Mouse (Mus musculus) limb, embryonic 10.5 days (tissue): ENCODE results near the gene Bmp6. TPM values are rescaled to one million over a fixed set of nuclear protein-coding genes. Genes with fewer than 3 reads are reported as not detected.

ENCODE experiments used
- DNase-seq: peaks from one replicate; pipeline ENCODE4 v3.0.0-alpha.2; 2017; ENCODE audit warnings: low spot score
- H3K27ac ChIP-seq: fragments of 300-500 bp; sonication (generic); 2 replicates; pipeline ENCODE4 v1.5.1; 2016; ENCODE audit warnings: mild to moderate bottlenecking
- H3K27me3 ChIP-seq: fragments of 300-500 bp; sonication (generic); 2 replicates; pipeline ENCODE4 v1.6.1; 2016; ENCODE audit warnings: low read depth, mild to moderate bottlenecking; ENCODE audit not compliant: poor library complexity, severe bottlenecking
- H3K36me3 ChIP-seq: fragments of 300-500 bp; sonication (generic); 2 replicates; pipeline ENCODE4 v1.6.1; 2016; ENCODE audit warnings: mild to moderate bottlenecking, moderate library complexity
- H3K4me1 ChIP-seq: fragments of 300-500 bp; sonication (generic); 2 replicates; pipeline ENCODE4 v1.6.1; 2016
- H3K4me3 ChIP-seq: fragments of 300-500 bp; sonication (generic); 2 replicates; pipeline ENCODE4 v1.5.1; 2016; ENCODE audit warnings: mild to moderate bottlenecking, moderate library complexity
- H3K9me3 ChIP-seq: fragments of 300-500 bp; sonication (generic); replicated peaks from 2 replicates; pipeline ENCODE4 v1.6.1; 2016; ENCODE audit warnings: mild to moderate bottlenecking
- WGBS: fragments of 180-500 bp; shearing (Covaris S2); methylation state at CpG from one replicate; pipeline ENCODE4 v1.1.7; 2016; 5-methylcytosine and 5-hydroxymethylcytosine counted together
- polyA plus RNA-seq: library from polyadenylated mRNA; unstranded; fragments of >200 nt; fragmentation: Nextera tagmentation; extraction: Ambion mirVana; gene quantifications from 2 replicates; pipeline ENCODE4 v1.2.1, GENCODE M21; 2016

Gene Bmp6
- polyA plus RNA-seq = 0.23 and 0.30 TPM in 2 replicates

GRCm38 (mm10) chr13:38344713-38345430, at the start of gene Bmp6:
Gene Bmp6 (plus strand): TSS chr13:38345107.
- Histone ChIP-seq H3K27me3 (peaks cover 70% of the 10 kb centered on the region), H3K4me1 (peaks cover 25% of the 10 kb centered on the region), H3K36me3 (no peaks in the 10 kb centered on the region), H3K27ac (peak within 1 kb of the TSS; percentile 3), H3K4me3 (peak within 1 kb of the TSS; percentile 54), H3K9me3 (no peaks in the 10 kb centered on the region)
- WGBS = 3% methylated on average over 54 of the region's 54 CpGs
- peak; percentile 82 for DNase-seq

- H3K27me3 ChIP-seq = 0 out of 2 replicates have a peak, but pooled peaks cover 5% of the 10 kb centered on the region
- DNase-seq = no peak
- 55% methylated on average over 8 of the region's 8 CpGs for WGBS
- H3K27ac ChIP-seq = no peak overlapping the region
- no peak overlapping the region for H3K4me3 ChIP-seq
- H3K9me3 ChIP-seq = no peaks in the 10 kb centered on the region
- no peaks in the 10 kb centered on the region for H3K36me3 ChIP-seq
- H3K4me1 ChIP-seq = no peaks in the 10 kb centered on the region
These were observed 48.7 kb upstream of the Bmp6 start for GRCm38 (mm10) chr13:38296166-38296565.

GRCm38 (mm10) chr13:38296601-38297000, 48.3 kb upstream of the Bmp6 start:
- H3K4me1 ChIP-seq = no peaks in the 10 kb centered on the region
- no peak overlapping the region for H3K27ac ChIP-seq
- H3K27me3 ChIP-seq = 0 out of 2 replicates have a peak, but pooled peaks cover 5% of the 10 kb centered on the region
- 66% methylated on average over 8 of the region's 8 CpGs for WGBS
- no peaks in the 10 kb centered on the region for H3K36me3 ChIP-seq
- H3K4me3 ChIP-seq = no peak overlapping the region
- no peak for DNase-seq
- H3K9me3 ChIP-seq = no peaks in the 10 kb centered on the region

GRCm38 (mm10) chr13:38311125-38311524, 33.8 kb upstream of the Bmp6 start:
- WGBS = 94% methylated on average over 3 of the region's 3 CpGs
- no peaks in the 10 kb centered on the region for H3K9me3 ChIP-seq
- no peak for DNase-seq
- no peaks in the 10 kb centered on the region for H3K27me3 ChIP-seq
- no peak overlapping the region for H3K4me3 ChIP-seq
- H3K36me3 ChIP-seq = no peaks in the 10 kb centered on the region
- H3K4me1 ChIP-seq = peaks cover 5% of the 10 kb centered on the region; the same call in 1 of the 2 replicates
- no peak overlapping the region for H3K27ac ChIP-seq

GRCm38 (mm10) chr13:38312357-38313040, 32.4 kb upstream of the Bmp6 start:
- no peak for DNase-seq
- no peak overlapping the region for H3K4me3 ChIP-seq
- WGBS = 86% methylated on average over 12 of the region's 12 CpGs
- H3K36me3 ChIP-seq = no peaks in the 10 kb centered on the region
- H3K9me3 ChIP-seq = no peaks in the 10 kb centered on the region
- H3K27me3 ChIP-seq = no peaks in the 10 kb centered on the region
- no peak overlapping the region for H3K27ac ChIP-seq
- peaks cover 5% of the 10 kb centered on the region; the same call in 1 of the 2 replicates for H3K4me1 ChIP-seq

GRCm38 (mm10) chr13:38314590-38314989, 30.3 kb upstream of the Bmp6 start:
- no peak for DNase-seq
- no peaks in the 10 kb centered on the region for H3K9me3 ChIP-seq
- no peaks in the 10 kb centered on the region for H3K27me3 ChIP-seq
- H3K4me3 ChIP-seq = no peak overlapping the region
- H3K4me1 ChIP-seq = peaks cover 5% of the 10 kb centered on the region; the same call in 1 of the 2 replicates
- no peaks in the 10 kb centered on the region for H3K36me3 ChIP-seq
- H3K27ac ChIP-seq = no peak overlapping the region
- 60% methylated on average over 7 of the region's 7 CpGs for WGBS

GRCm38 (mm10) chr13:38318418-38318817, 26.5 kb upstream of the Bmp6 start:
- WGBS = 100% methylated on average over 1 of the region's 1 CpGs
- no peak overlapping the region for H3K27ac ChIP-seq
- H3K27me3 ChIP-seq = no peaks in the 10 kb centered on the region
- no peaks in the 10 kb centered on the region for H3K9me3 ChIP-seq
- no peaks in the 10 kb centered on the region for H3K36me3 ChIP-seq
- no peak for DNase-seq
- peaks cover 12% of the 10 kb centered on the region for H3K4me1 ChIP-seq
- H3K4me3 ChIP-seq = no peak overlapping the region

GRCm38 (mm10) chr13:38320354-38320753, 24.6 kb upstream of the Bmp6 start:
- H3K27ac ChIP-seq = no peak overlapping the region
- peaks cover 7% of the 10 kb centered on the region for H3K4me1 ChIP-seq
- H3K27me3 ChIP-seq = no peaks in the 10 kb centered on the region
- no peaks in the 10 kb centered on the region for H3K36me3 ChIP-seq
- no peaks in the 10 kb centered on the region for H3K9me3 ChIP-seq
- no peak overlapping the region for H3K4me3 ChIP-seq
- no peak for DNase-seq
- WGBS = 75% methylated on average over 10 of the region's 10 CpGs

- Histone ChIP-seq H3K36me3 (no peaks in the 10 kb centered on the region), H3K27me3 (no peaks in the 10 kb centered on the region), H3K9me3 (no peaks in the 10 kb centered on the region), H3K4me3 (no peak overlapping the region), H3K4me1 (peaks cover 7% of the 10 kb centered on the region), H3K27ac (no peak overlapping the region)
- DNase-seq = no peak
- WGBS = 60% methylated on average over 10 of the region's 10 CpGs
These were observed 20.5 kb upstream of the Bmp6 start for GRCm38 (mm10) chr13:38324452-38324851.

- no peak for DNase-seq
- no peak overlapping the region for H3K27ac ChIP-seq
- no peaks in the 10 kb centered on the region for H3K27me3 ChIP-seq
- no peaks in the 10 kb centered on the region for H3K4me1 ChIP-seq
- no peaks in the 10 kb centered on the region for H3K9me3 ChIP-seq
- no peak overlapping the region for H3K4me3 ChIP-seq
- H3K36me3 ChIP-seq = no peaks in the 10 kb centered on the region
- 52% methylated on average over 2 of the region's 2 CpGs for WGBS
These were observed 17.5 kb upstream of the Bmp6 start for GRCm38 (mm10) chr13:38327377-38327776.

GRCm38 (mm10) chr13:38333496-38333895, 11.4 kb upstream of the Bmp6 start:
- no peaks in the 10 kb centered on the region for H3K4me1 ChIP-seq
- WGBS = 94% methylated on average over 5 of the region's 5 CpGs
- H3K27me3 ChIP-seq = no peaks in the 10 kb centered on the region
- peaks cover 4% of the 10 kb centered on the region; the same call in 1 of the 2 replicates for H3K9me3 ChIP-seq
- H3K4me3 ChIP-seq = no peak overlapping the region
- no peak for DNase-seq
- H3K36me3 ChIP-seq = no peaks in the 10 kb centered on the region
- H3K27ac ChIP-seq = no peak overlapping the region

- Histone ChIP-seq H3K36me3 (no peaks in the 10 kb centered on the region), H3K27ac (no peak overlapping the region), H3K4me1 (peaks cover 25% of the 10 kb centered on the region), H3K27me3 (peaks cover 47% of the 10 kb centered on the region), H3K9me3 (peaks cover 4% of the 10 kb centered on the region; the same call in 1 of the 2 replicates), H3K4me3 (no peak overlapping the region)
- 29% methylated on average over 7 of the region's 7 CpGs for WGBS
- DNase-seq = peak; percentile 73
These were observed 2.3 kb upstream of the Bmp6 start for GRCm38 (mm10) chr13:38342598-38342997.

- peaks cover 53% of the 10 kb centered on the region for H3K27me3 ChIP-seq
- no peak for DNase-seq
- peaks cover 2% of the 10 kb centered on the region; the same call in 1 of the 2 replicates for H3K9me3 ChIP-seq
- peaks cover 25% of the 10 kb centered on the region for H3K4me1 ChIP-seq
- H3K27ac ChIP-seq = no peak overlapping the region
- no peak overlapping the region for H3K4me3 ChIP-seq
- 69% methylated on average over 2 of the region's 2 CpGs for WGBS
- H3K36me3 ChIP-seq = no peaks in the 10 kb centered on the region
These were observed 1.7 kb upstream of the Bmp6 start for GRCm38 (mm10) chr13:38343202-38343601.
